Mouse (Mus musculus) embryonic facial prominence, embryonic 10.5 days (tissue): ENCODE results near the gene Pmepa1. TPM values are rescaled to one million over a fixed set of nuclear protein-coding genes. Genes with fewer than 3 reads are reported as not detected.
A peak's percentile ranks its signal among the peaks of the same experiment; 100 is the strongest.

Experiments used
- DNase-seq: peaks from one replicate; pipeline ENCODE4 v3.0.0-alpha.2; 2017; ENCODE audit warnings: low spot score
- H3K27ac ChIP-seq: fragments of 300-500 bp; sonication (generic); replicated peaks from 2 replicates; pipeline ENCODE4 v1.5.1; 2016; ENCODE audit warnings: mild to moderate bottlenecking
- H3K27me3 ChIP-seq: fragments of 300-500 bp; sonication (generic); replicated peaks from 2 replicates; pipeline ENCODE4 v1.6.1; 2016; ENCODE audit warnings: low read depth, mild to moderate bottlenecking; ENCODE audit not compliant: poor library complexity, severe bottlenecking
- H3K36me3 ChIP-seq: fragments of 300-500 bp; sonication (generic); replicated peaks from 2 replicates; pipeline ENCODE4 v1.6.1; 2016; ENCODE audit warnings: mild to moderate bottlenecking, moderate library complexity
- H3K4me1 ChIP-seq: fragments of 300-500 bp; sonication (generic); 2 replicates; pipeline ENCODE4 v1.6.1; 2016
- H3K4me3 ChIP-seq: fragments of 300-500 bp; sonication (generic); 2 replicates; pipeline ENCODE4 v1.5.1; 2016; ENCODE audit warnings: mild to moderate bottlenecking, moderate library complexity
- H3K9me3 ChIP-seq: fragments of 300-500 bp; sonication (generic); 2 replicates; pipeline ENCODE4 v1.6.1; 2016; ENCODE audit warnings: mild to moderate bottlenecking
- WGBS: fragments of 180-500 bp; shearing (Covaris S2); methylation state at CpG from one replicate; pipeline ENCODE4 v1.1.7; 2016; 5-methylcytosine and 5-hydroxymethylcytosine counted together
- polyA plus RNA-seq: library from polyadenylated mRNA; unstranded; fragments of >200 nt; fragmentation: Nextera tagmentation; extraction: Ambion mirVana; gene quantifications from 2 replicates; pipeline ENCODE4 v1.2.1, GENCODE M21; 2016

The Pmepa1 gene
- polyA plus RNA-seq, 1 experiment from 2014 or later: 2.1 TPM

DNA sequence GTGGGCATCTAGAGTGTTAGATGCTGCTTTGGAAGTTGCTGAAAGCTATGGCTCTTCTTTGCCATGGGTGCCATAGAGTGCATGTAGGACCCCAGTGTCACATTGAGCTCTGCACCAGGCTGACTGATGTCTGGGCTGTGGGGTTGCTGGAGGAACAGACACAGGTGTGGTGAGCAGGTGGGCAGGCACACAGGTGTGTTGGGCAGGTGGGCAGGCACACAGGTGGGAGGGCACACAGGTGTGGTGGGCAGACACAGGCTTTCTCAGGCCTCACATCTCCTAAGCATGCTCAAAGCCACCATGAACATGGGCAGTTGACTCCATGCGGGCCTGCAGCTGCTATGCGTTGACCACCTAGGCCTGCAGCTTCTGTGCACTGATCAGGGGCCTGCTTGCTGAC, 16.2 kb upstream of the Pmepa1 start:
- Histone ChIP-seq H3K27me3 (no peaks in the 10 kb centered on the region), H3K9me3 (no peaks in the 10 kb centered on the region), H3K4me1 (no peaks in the 10 kb centered on the region), H3K36me3 (no peaks in the 10 kb centered on the region), H3K27ac (no peak overlapping the region), H3K4me3 (no peak overlapping the region)
- WGBS: 91% methylated on average over 2 of the region's 2 CpGs
- DNase-seq: no peak

DNA sequence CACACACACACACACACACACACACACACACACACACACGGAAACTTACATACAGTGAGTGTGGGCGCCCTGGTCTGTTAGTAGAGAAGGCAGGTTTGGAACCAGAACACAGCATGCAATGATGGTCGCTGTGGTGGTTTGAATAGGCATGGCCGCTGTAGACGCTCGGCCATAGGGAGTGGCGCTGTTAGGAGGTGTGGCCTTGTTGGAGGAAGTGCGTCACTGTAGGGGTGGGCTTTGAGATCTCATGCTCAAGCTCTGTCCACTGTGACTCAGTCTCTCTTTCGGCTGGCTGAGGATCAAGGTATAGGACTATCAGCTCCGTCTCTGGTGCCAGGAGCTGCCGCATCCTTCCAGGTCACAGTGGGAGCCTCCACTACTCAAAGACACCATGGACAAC, 14.6 kb upstream of the Pmepa1 start:
- 94% methylated on average over 11 of the region's 11 CpGs for WGBS
- no peak for DNase-seq
- Histone ChIP-seq H3K27ac (no peak overlapping the region), H3K9me3 (no peaks in the 10 kb centered on the region), H3K4me3 (no peak overlapping the region), H3K27me3 (0 out of 2 replicates have a peak, but pooled peaks cover 3% of the 10 kb centered on the region), H3K36me3 (no peaks in the 10 kb centered on the region), H3K4me1 (no peaks in the 10 kb centered on the region)

DNA sequence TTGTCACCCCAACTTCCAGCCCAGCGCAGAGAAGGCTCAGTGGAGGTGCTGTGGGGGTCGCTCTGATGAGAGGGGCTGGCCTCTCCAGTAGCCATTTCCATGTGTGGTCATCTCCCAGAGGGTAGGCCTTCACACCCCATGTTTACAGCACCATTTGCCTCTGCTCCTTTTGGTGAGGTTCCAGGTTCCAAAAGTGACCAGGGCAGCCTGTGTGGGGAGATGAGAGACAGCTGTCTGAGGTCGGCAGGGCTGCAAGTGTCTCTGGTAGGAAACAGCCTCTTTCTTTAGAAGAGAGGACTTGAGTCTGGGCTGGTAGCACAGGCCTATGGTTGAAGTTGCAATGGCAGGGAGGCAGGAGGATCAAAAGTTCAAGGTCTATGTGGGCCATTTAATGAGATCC, 13.6 kb upstream of the Pmepa1 start:
- WGBS: 76% methylated on average over 3 of the region's 3 CpGs
- H3K27ac ChIP-seq: no peak overlapping the region
- H3K4me3 ChIP-seq: no peak overlapping the region
- no peaks in the 10 kb centered on the region for H3K4me1 ChIP-seq
- DNase-seq: no peak
- 0 out of 2 replicates have a peak, but pooled peaks cover 3% of the 10 kb centered on the region for H3K27me3 ChIP-seq
- H3K9me3 ChIP-seq: no peaks in the 10 kb centered on the region
- no peaks in the 10 kb centered on the region for H3K36me3 ChIP-seq

DNA sequence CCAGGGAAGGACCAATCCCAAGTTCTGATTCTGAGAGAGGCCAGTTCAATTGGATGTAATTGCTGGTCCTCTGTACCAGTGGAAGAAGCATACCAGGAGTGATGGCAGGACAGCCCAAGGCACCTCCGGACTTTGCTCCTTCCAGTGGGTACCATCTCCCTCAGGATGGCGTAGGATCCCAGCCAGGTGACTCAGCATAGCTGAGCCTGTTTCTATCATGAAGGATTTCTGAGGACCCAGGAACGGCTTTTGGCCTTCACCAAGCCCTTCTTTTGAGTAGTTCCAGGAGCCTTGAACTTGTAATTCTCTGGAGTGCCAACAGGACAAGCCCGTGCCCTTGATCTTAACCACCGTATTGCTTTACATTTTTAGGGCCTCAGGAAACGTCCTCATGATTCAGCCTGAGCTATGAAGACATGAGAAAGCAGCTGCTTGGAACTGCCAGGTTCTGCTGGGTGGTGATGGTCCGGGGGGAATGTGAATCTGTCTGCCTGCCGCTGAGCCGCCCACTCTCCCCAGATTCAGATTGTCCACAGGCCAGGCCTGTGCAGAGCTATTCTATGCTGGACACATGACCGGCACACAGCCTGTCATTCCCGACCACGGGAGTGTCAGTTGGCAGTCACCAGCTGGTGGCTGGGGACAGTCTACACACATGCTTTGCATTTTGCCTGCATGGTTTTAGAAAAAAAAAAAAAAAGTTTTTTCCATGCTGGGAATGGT, 9.6 kb upstream of the Pmepa1 start:
- H3K27me3 ChIP-seq: peaks cover 29% of the 10 kb centered on the region
- H3K36me3 ChIP-seq: no peaks in the 10 kb centered on the region
- H3K9me3 ChIP-seq: no peaks in the 10 kb centered on the region
- WGBS: 86% methylated on average over 12 of the region's 12 CpGs
- H3K27ac ChIP-seq: no peak overlapping the region
- H3K4me3 ChIP-seq: no peak overlapping the region
- H3K4me1 ChIP-seq: peaks cover 20% of the 10 kb centered on the region
- no peak for DNase-seq

DNA sequence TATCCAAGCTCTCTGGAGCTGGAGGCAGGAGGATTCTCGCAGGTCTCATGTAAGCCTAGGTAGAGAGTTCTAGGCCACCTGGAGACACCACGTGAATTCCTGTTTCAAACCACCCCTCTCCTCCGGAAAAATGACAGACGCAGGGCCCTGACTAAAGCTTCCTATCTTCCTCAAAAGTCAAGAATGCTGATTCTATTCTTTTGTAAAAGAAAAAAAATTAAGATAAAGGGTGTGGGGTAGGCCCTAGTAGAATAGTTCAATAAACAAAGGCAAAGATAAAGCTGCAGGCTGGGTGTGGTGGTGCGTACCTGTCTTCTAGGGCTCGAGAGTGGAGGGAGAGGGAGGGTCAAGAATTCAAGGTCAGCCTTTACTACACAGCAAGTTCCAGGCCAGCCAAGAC, 8.4 kb upstream of the Pmepa1 start:
- H3K27ac ChIP-seq: peak overlapping the region; percentile 51; the same call in 1 of the 2 replicates
- peaks cover 39% of the 10 kb centered on the region for H3K27me3 ChIP-seq
- WGBS: 79% methylated on average over 6 of the region's 6 CpGs

DNA sequence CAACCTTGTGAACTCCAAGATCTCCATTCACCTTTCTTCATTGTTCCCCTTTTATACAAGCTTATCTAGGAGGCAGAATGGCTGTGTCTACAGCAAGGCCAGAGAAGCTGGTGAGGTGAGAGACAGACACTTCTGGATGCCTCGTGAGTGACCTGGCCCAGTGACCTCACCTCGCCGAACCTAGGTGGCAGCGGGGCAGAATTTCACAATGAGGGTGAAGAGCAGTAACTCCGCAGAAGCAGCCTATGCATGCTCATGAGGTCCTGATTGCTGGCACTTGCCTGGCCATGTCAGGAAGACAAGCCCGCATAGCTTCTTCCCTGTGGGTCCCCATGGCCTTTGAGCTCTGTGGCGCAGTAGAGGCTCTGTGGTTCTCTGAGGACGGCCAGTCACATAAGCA, 5.9 kb upstream of the Pmepa1 start:
- no peak for DNase-seq

More for the DNA sequence above, 8.4 kb upstream of the Pmepa1 start:
- peaks cover 23% of the 10 kb centered on the region for H3K4me1 ChIP-seq
- DNase-seq: no peak
- H3K36me3 ChIP-seq: no peaks in the 10 kb centered on the region
- no peaks in the 10 kb centered on the region for H3K9me3 ChIP-seq
- H3K4me3 ChIP-seq: no peak overlapping the region

DNA sequence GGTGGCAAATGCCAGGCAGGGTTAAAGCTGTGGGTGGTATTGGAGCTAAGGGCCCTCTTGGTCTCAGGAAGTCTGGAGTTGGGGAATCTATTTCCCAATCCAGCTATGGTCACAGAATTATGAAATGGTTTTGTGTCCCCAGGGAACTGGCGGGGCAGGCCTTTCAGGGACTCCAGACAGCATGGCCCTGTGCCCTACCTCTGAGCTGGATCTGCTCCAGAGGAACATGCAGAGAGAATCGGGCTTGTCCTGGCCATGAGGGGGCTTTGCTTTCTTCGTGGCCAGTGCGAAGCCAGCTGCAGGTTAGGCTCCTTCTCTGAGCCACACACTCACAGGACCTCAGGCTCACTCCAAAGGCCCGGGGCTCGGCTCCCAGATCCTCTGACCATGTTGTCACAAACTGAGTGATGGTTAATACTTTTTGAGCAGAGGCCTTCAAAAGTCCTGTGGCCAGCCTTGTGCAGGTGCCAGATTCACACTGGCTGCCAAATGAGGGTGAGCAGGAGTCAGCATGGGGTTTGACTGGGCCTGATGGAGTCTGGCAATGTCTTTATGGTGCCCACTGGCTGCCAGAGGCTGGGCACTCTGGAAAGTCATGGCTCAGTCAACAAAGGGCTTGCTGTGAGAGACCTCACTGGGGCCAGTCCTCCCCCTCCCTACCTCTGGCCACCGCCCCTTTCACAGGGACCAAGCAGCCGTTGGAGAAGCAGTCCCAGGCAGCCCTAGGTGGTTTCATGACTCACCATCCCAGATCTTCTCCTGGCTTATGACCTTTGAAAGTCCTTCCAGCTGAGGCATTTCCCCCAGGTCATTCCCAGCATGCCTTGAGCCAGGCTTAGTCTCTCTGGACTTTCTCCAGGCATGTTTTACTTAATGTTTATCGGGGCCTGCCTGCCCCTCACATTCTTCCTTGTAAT, 4.9 kb upstream of the Pmepa1 start:
- no peaks in the 10 kb centered on the region for H3K9me3 ChIP-seq
- no peak for DNase-seq
- H3K27ac ChIP-seq: peak overlapping the region; percentile 51; the same call in 1 of the 2 replicates
- H3K4me1 ChIP-seq: peaks cover 41% of the 10 kb centered on the region
- 67% methylated on average over 9 of the region's 9 CpGs for WGBS
- no peaks in the 10 kb centered on the region for H3K36me3 ChIP-seq
- no peak overlapping the region for H3K4me3 ChIP-seq
- H3K27me3 ChIP-seq: peaks cover 68% of the 10 kb centered on the region

More for the DNA sequence above, 5.9 kb upstream of the Pmepa1 start:
- no peaks in the 10 kb centered on the region for H3K36me3 ChIP-seq
- WGBS: 85% methylated on average over 8 of the region's 8 CpGs
- no peaks in the 10 kb centered on the region for H3K9me3 ChIP-seq
- H3K4me3 ChIP-seq: no peak overlapping the region
- H3K27me3 ChIP-seq: peaks cover 63% of the 10 kb centered on the region
- H3K4me1 ChIP-seq: peaks cover 32% of the 10 kb centered on the region
- H3K27ac ChIP-seq: no peak overlapping the region

DNA sequence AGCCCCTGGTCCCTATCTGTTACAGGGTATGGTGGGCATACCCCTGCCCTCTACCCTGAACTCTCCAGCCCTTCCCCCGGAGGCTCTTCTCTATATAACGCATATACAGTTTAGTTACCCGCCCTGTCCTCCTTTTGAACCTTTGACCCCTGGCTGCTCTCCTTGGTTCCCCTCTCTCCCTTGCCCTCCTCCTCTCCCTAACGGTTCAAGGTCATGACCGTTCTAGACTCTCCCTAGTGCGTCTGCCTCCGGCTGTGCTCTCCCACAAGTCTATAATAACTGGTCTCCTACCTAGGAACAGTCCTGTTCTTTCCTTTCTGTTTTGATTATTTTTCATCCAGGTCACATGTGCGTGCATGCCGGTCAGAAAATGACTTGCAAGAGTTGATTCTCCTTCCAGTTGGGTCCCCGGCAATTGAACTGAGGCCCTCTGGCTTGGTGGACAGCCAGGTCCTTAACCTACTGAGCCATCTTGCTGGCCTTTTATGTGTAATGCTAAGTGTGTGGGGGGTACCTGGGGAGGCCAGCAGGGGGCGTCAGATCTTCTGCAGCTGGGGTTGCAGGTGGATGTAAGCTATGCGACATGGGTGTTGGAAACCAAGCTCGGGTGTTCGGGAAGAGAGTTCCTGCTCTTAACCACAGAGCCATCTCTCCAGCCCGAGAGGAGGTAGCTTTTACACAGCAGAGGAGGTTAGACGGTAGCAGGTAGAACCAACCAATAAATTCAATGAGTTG, 2.7 kb upstream of the Pmepa1 start:
- peaks cover 71% of the 10 kb centered on the region for H3K27me3 ChIP-seq
- WGBS: 75% methylated on average over 16 of the region's 16 CpGs

DNA sequence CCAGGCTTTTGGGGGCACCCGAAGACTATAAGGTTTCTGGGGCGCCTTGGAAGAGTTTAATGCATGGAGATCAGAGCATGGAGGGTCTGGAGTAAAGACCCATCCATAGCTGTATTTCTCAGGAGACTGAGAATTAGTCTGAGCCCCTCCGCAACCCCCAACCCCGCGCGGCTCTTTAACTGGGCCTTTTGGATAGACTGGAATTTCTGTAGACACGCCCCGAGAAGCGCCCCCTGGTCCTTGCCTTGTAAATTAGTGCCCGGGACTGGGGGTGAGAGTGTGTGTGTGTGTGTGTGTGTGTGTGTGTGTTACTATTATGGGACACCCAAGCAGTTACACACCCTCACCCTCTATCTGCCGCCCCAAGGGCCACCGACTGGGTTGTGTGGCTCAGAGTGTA, 526 bp upstream of the Pmepa1 start:
- peak overlapping the region; percentile 96 for H3K27ac ChIP-seq
- peaks cover 75% of the 10 kb centered on the region for H3K27me3 ChIP-seq
- H3K4me3 ChIP-seq: peak overlapping the region; percentile 94
- DNase-seq: peak; percentile 65
- peaks cover 60% of the 10 kb centered on the region for H3K4me1 ChIP-seq
- no peaks in the 10 kb centered on the region for H3K9me3 ChIP-seq
- WGBS: 3% methylated on average over 12 of the region's 12 CpGs
- no peaks in the 10 kb centered on the region for H3K36me3 ChIP-seq

More for the DNA sequence above, 2.7 kb upstream of the Pmepa1 start:
- Histone ChIP-seq H3K4me1 (peaks cover 48% of the 10 kb centered on the region), H3K4me3 (no peak overlapping the region), H3K9me3 (no peaks in the 10 kb centered on the region), H3K36me3 (no peaks in the 10 kb centered on the region), H3K27ac (no peak overlapping the region)
- peak; percentile 58 for DNase-seq

DNA sequence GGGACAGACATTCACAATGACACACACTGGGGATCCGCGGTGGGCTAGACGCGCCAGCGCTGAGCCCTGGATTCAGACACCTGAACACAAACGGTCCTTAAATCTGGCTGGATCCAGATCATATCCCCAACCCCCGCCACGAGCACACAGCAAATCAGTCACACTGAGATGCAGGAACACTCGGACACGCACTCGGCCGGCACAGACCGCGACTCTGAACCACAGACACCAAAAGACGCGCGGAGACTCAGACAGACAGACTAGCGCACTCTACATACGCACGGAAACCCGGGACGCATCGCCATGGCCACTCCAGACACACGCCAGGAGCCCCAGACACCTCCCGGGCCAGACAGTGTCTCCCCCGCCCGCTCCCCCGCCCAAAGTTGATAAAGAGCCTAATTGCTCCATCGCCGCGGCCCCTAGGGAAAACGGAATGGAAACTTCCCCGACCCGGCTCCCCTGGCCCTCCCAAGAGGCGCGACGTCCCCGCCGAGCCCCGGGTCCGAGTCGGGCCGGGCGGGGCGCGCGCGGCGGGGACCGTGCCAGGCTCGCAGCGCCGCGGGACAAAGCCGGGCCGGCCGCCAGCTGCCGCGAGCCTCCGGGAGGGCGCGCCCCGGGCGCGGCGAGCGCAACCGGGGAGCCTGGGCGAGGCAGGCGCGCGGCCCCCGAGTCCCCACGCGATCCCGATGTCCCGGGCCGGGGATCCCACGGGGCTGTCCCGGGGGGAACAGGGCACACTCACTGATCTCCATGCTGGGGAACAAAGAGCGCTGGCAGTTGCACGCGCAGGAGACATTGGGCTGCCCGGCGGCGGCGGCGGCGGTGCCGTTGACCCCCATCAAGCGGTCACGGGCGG, 761 bp downstream of the Pmepa1 start:
- peak overlapping the region; percentile 94 for H3K4me3 ChIP-seq
- peak; percentile 69 for DNase-seq
- peak overlapping the region; percentile 96 for H3K27ac ChIP-seq
- H3K4me1 ChIP-seq: peaks cover 62% of the 10 kb centered on the region
- WGBS: under 1% methylated on average over 93 of the region's 93 CpGs
- peaks cover 73% of the 10 kb centered on the region for H3K27me3 ChIP-seq
- no peaks in the 10 kb centered on the region for H3K9me3 ChIP-seq
- no peaks in the 10 kb centered on the region for H3K36me3 ChIP-seq

DNA sequence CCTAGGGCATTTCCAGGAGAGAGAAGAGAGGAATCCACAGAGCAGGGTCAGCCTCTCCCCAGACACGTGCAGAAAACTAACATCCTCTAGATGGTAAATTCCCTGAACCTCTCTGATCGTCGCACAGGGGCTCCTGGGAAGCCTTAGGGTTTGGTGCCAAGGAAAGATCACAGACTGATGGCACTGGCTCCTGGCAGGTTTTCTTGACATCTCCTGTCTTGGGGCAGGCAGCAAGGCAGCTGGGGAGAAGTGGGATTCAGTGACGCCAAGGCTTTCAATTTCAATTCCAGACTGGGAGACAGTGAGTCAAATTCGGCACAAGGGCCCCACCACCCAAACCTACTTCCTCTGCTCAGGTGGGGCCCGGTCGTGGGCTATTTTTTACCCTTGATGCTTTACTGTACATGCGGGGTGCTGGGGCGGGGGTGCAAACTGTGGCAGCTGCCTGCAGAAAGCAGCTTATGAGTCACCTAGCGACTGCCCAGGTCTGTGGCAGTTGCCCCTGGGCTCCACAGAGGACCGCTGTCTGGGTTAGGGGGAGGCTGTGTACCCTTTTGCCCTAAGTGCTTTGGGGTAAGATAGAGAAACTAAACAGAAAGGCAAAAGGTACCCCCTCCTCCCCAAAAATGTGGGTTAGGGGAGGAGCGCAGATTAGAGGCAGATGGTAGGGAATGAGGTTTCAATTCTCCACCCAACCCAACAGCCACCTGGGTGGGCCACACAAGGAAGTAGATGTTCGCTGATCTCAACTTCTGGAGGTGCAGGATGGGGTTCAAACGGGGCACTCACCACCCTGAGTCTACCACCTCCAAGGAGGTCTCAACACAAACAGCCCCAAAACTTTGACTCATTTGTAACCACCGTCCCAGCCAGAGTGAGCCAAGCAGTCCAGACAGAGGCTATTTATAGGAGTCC, 1.6 kb downstream of the Pmepa1 start:
- H3K4me1 ChIP-seq: peaks cover 70% of the 10 kb centered on the region
- H3K36me3 ChIP-seq: no peaks in the 10 kb centered on the region
- 10% methylated on average over 15 of the region's 15 CpGs for WGBS
- H3K4me3 ChIP-seq: peak overlapping the region; percentile 94
- no peak for DNase-seq
- peak overlapping the region; percentile 96 for H3K27ac ChIP-seq
- peaks cover 66% of the 10 kb centered on the region for H3K27me3 ChIP-seq
- no peaks in the 10 kb centered on the region for H3K9me3 ChIP-seq
